Mouse (Mus musculus): ENCODE measurements around the gene Ppp1r14d. TPM values are rescaled to one million over a fixed set of nuclear protein-coding genes. Genes with fewer than 3 reads are reported as not detected.

The Ppp1r14d gene
- polyA plus RNA-seq, 1 experiment, result 0.13 TPM

DNA sequence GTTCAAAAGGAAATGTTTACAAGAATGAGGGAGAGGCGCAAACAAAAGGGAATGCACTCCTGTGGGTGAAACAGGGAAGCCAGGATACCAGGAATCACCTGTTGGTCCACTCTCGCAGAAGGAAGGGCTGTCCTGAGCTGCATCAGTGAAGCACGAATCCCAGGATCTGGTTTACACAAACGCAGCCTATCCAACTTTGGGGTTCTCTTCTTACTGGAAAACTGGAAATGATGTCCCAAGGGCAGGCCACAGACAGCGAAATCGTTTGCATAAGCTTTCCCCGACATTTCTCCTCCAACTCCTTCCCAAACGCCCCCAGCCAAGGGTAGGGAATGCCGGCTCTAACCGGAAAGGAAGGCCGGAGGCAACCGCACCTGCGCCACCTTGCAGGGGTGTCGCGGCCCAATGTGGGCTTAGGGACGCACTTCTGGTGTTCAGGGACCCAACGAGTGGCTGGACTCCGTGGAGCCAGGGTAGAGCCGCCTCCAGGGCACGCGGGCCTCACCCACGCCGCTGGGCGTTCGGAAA, 7.0 kb upstream of the Ppp1r14d start:
- Histone ChIP-seq H3K36me3 (ENCODE audit: control insufficient read depth, insufficient read depth) (no peaks in the 10 kb centered on the region), H3K27me3 (ENCODE audit: control insufficient read depth, insufficient read depth, insufficient read length) (peaks cover 14% of the 10 kb centered on the region), H3K79me2 (ENCODE audit: control insufficient read depth, insufficient read depth) (no peaks in the 10 kb centered on the region), H3ac (ENCODE audit: control insufficient read depth, insufficient read length) (no peak overlapping the region), H3K4me3 (no peak overlapping the region), H3K4me2 (ENCODE audit: low read depth) (no peak overlapping the region)
- no peak for TF ChIP-seq POLR2AphosphoS2 (IDR thresholded peaks at IDR 0.05; ENCODE audit: insufficient read length, low read depth)
- TF ChIP-seq TCF3 (IDR thresholded peaks at IDR 0.05; ENCODE audit: insufficient read length, low read depth), result no peak
- TF ChIP-seq USF1 (IDR thresholded peaks at IDR 0.05; ENCODE audit: low read depth), result no peak
- TF ChIP-seq SRF (IDR thresholded peaks at IDR 0.05; ENCODE audit: control insufficient read depth, insufficient read length, low read depth), result no peak
- no peak for TF ChIP-seq MAX (IDR thresholded peaks at IDR 0.05; ENCODE audit: low read depth)
- TF ChIP-seq POLR2A (IDR thresholded peaks at IDR 0.05; ENCODE audit: insufficient read length, low read depth), result no peak
- TF ChIP-seq TCF12 (IDR thresholded peaks at IDR 0.05; ENCODE audit: insufficient read depth, poor library complexity, severe bottlenecking), result no peak
- TF ChIP-seq REST (IDR thresholded peaks at IDR 0.05; ENCODE audit: insufficient read depth, insufficient read length), result no peak
- TF ChIP-seq MYOD1 (IDR thresholded peaks at IDR 0.05; ENCODE audit: control insufficient read depth in 1 of 3, insufficient read length in 2 of 3, low read depth in 2 of 3), result no peak
- TF ChIP-seq CEBPB (IDR thresholded peaks at IDR 0.05; ENCODE audit: insufficient read depth, poor library complexity, severe bottlenecking), result no peak
- no peak for TF ChIP-seq MYOG (IDR thresholded peaks at IDR 0.05; ENCODE audit: control insufficient read depth in 1 of 3, insufficient read depth in 1 of 3, insufficient read length in 2 of 3, low read depth in 2 of 3)

DNA sequence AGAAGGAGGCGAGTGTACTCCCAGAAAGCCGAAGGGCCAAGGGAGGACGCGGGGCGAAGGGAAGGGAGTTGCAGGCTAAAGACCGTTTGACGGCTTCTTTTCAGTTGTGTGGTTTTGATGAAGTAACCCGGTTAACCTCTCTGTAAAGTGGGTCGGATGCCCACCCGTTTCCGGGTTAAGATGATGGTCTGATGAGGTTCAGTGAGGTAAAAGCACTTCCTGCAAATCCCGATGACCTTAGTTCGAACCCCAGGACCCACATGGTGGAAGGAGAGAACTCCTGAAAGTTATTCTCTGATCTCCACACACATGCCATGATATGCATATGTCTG, 20.6 kb downstream of the Ppp1r14d start:
- no peak for TF ChIP-seq POLR2AphosphoS2 (IDR thresholded peaks at IDR 0.05; ENCODE audit: insufficient read length, low read depth)
- TF ChIP-seq SRF (IDR thresholded peaks at IDR 0.05; ENCODE audit: control insufficient read depth, insufficient read length, low read depth), result no peak
- no peak for TF ChIP-seq MYOD1 (IDR thresholded peaks at IDR 0.05; ENCODE audit: control insufficient read depth in 1 of 3, insufficient read length in 2 of 3, low read depth in 2 of 3)
- TF ChIP-seq USF1 (IDR thresholded peaks at IDR 0.05; ENCODE audit: low read depth), result no peak
- TF ChIP-seq REST (IDR thresholded peaks at IDR 0.05; ENCODE audit: insufficient read depth, insufficient read length), result no peak
- TF ChIP-seq MAX (IDR thresholded peaks at IDR 0.05; ENCODE audit: low read depth), result no peak
- TF ChIP-seq CEBPB (IDR thresholded peaks at IDR 0.05; ENCODE audit: insufficient read depth, poor library complexity, severe bottlenecking), result no peak
- TF ChIP-seq TCF3 (IDR thresholded peaks at IDR 0.05; ENCODE audit: insufficient read length, low read depth), result no peak
- no peak for TF ChIP-seq E2F4 (IDR thresholded peaks at IDR 0.05; ENCODE audit: insufficient read depth)
- no peak for TF ChIP-seq TCF12 (IDR thresholded peaks at IDR 0.05; ENCODE audit: insufficient read depth, poor library complexity, severe bottlenecking)
- no peak for TF ChIP-seq MYOG (IDR thresholded peaks at IDR 0.05; ENCODE audit: control insufficient read depth in 1 of 3, insufficient read depth in 1 of 3, insufficient read length in 2 of 3, low read depth in 2 of 3)
- Histone ChIP-seq H3K79me2 (ENCODE audit: control insufficient read depth, insufficient read depth) (peaks cover 20% of the 10 kb centered on the region), H3K4me3 (peak overlapping the region; percentile 93), H3K4me2 (ENCODE audit: low read depth) (peak overlapping the region; percentile 94), H3ac (ENCODE audit: control insufficient read depth, insufficient read length) (peak overlapping the region; percentile 47), H3K36me3 (ENCODE audit: control insufficient read depth, insufficient read depth) (peaks cover 8% of the 10 kb centered on the region), H3K27me3 (ENCODE audit: control insufficient read depth, insufficient read depth, insufficient read length) (no peaks in the 10 kb centered on the region)

- Histone ChIP-seq H3K4me3 (peak within 1 kb of the TSS; percentile 93), H3K79me2 (ENCODE audit: control insufficient read depth, insufficient read depth) (peaks cover 20% of the 10 kb centered on the region), H3K4me2 (ENCODE audit: low read depth) (peak within 1 kb of the TSS; percentile 94), H3K36me3 (ENCODE audit: control insufficient read depth, insufficient read depth) (peaks cover 8% of the 10 kb centered on the region), H3K27me3 (ENCODE audit: control insufficient read depth, insufficient read depth, insufficient read length) (no peaks in the 10 kb centered on the region), H3ac (ENCODE audit: control insufficient read depth, insufficient read length) (peak within 1 kb of the TSS; percentile 47)
- no peak for TF ChIP-seq MYOD1 (IDR thresholded peaks at IDR 0.05; ENCODE audit: control insufficient read depth in 1 of 3, insufficient read length in 2 of 3, low read depth in 2 of 3)
- peak; percentile 90 for TF ChIP-seq POLR2AphosphoS2 (IDR thresholded peaks at IDR 0.05; ENCODE audit: insufficient read length, low read depth)
- TF ChIP-seq SRF (IDR thresholded peaks at IDR 0.05; ENCODE audit: control insufficient read depth, insufficient read length, low read depth), result peak; percentile 26
- no peak for TF ChIP-seq REST (IDR thresholded peaks at IDR 0.05; ENCODE audit: insufficient read depth, insufficient read length)
- no peak for TF ChIP-seq USF1 (IDR thresholded peaks at IDR 0.05; ENCODE audit: low read depth)
- TF ChIP-seq MYOG (IDR thresholded peaks at IDR 0.05; ENCODE audit: control insufficient read depth in 1 of 3, insufficient read depth in 1 of 3, insufficient read length in 2 of 3, low read depth in 2 of 3), result no peak
- TF ChIP-seq E2F4 (IDR thresholded peaks at IDR 0.05; ENCODE audit: insufficient read depth), result no peak
- TF ChIP-seq POLR2A (IDR thresholded peaks at IDR 0.05; ENCODE audit: insufficient read length, low read depth), result peak; percentile 85
- no peak for TF ChIP-seq CEBPB (IDR thresholded peaks at IDR 0.05; ENCODE audit: insufficient read depth, poor library complexity, severe bottlenecking)
These were observed 21.1 kb downstream of the Ppp1r14d start, which contains the start of the genes Zfyve19 and Dnajc17 for GRCm38 (mm10) chr2:119208344-119209175. Gene Zfyve19 (plus strand): TSS chr2:119208617. Gene Dnajc17 (minus strand): TSS chr2:119208795.

- Histone ChIP-seq H3K27me3 (ENCODE audit: control insufficient read depth, insufficient read depth, insufficient read length) (no peaks in the 10 kb centered on the region), H3K4me3 (peak overlapping the region; percentile 93), H3K79me2 (ENCODE audit: control insufficient read depth, insufficient read depth) (peaks cover 20% of the 10 kb centered on the region), H3K4me2 (ENCODE audit: low read depth) (peak overlapping the region; percentile 93), H3ac (ENCODE audit: control insufficient read depth, insufficient read length) (peak overlapping the region; percentile 47), H3K36me3 (ENCODE audit: control insufficient read depth, insufficient read depth) (peaks cover 8% of the 10 kb centered on the region)
- TF ChIP-seq POLR2AphosphoS2 (IDR thresholded peaks at IDR 0.05; ENCODE audit: insufficient read length, low read depth) (no peak), MYOD1 (IDR thresholded peaks at IDR 0.05; ENCODE audit: control insufficient read depth in 1 of 3, insufficient read length in 2 of 3, low read depth in 2 of 3) (no peak), POLR2A (IDR thresholded peaks at IDR 0.05; ENCODE audit: insufficient read length, low read depth) (no peak), MYOG (IDR thresholded peaks at IDR 0.05; ENCODE audit: control insufficient read depth in 1 of 3, insufficient read depth in 1 of 3, insufficient read length in 2 of 3, low read depth in 2 of 3) (no peak), CEBPB (IDR thresholded peaks at IDR 0.05; ENCODE audit: insufficient read depth, poor library complexity, severe bottlenecking) (no peak), E2F4 (IDR thresholded peaks at IDR 0.05; ENCODE audit: insufficient read depth) (no peak), USF1 (IDR thresholded peaks at IDR 0.05; ENCODE audit: low read depth) (no peak), REST (IDR thresholded peaks at IDR 0.05; ENCODE audit: insufficient read depth, insufficient read length) (no peak), MAX (IDR thresholded peaks at IDR 0.05; ENCODE audit: low read depth) (no peak), SRF (IDR thresholded peaks at IDR 0.05; ENCODE audit: control insufficient read depth, insufficient read length, low read depth) (no peak), TCF3 (IDR thresholded peaks at IDR 0.05; ENCODE audit: insufficient read length, low read depth) (no peak), TCF12 (IDR thresholded peaks at IDR 0.05; ENCODE audit: insufficient read depth, poor library complexity, severe bottlenecking) (no peak)
These were observed 21.8 kb downstream of the Ppp1r14d start for GRCm38 (mm10) chr2:119207961-119208343.
